Mouse (Mus musculus) liver, embryonic 14.5 days (tissue): ENCODE data around the gene Tbc1d10c. TPM values are rescaled to one million over a fixed set of nuclear protein-coding genes. Genes with fewer than 3 reads are reported as not detected.

Experiments
- ATAC-seq: fragments of 200-750 bp; cut with Nextera tagmentation; 2 replicates; pipeline ENCODE4 v1.8.0; 2017; ENCODE audit warnings: moderate number of reproducible peaks, mild to moderate bottlenecking, moderate library complexity; ENCODE audit not compliant: insufficient read depth
- DNase-seq, 3 experiments: peaks; one replicate each; pipeline ENCODE4 v3.0.0-alpha.2; 2012 to 2013; ENCODE audit warnings: low read depth in 3 of 3, low spot score in 3 of 3
- H3K27ac ChIP-seq: fragments of 300-500 bp; sonication (generic); 2 replicates; pipeline ENCODE4 v1.5.1; 2014; ENCODE audit warnings: moderate library complexity, mild to moderate bottlenecking, control low read depth, inconsistent platforms
- H3K27me3 ChIP-seq: fragments of 300-500 bp; sonication (generic); 2 replicates; pipeline ENCODE4 v1.6.1; 2014; ENCODE audit warnings: mild to moderate bottlenecking, low read length, moderate library complexity; ENCODE audit not compliant: control insufficient read depth, insufficient read depth
- H3K36me3 ChIP-seq: fragments of 300-500 bp; sonication (generic); replicated peaks from 2 replicates; pipeline ENCODE4 v1.6.1; 2014; ENCODE audit warnings: low read depth; ENCODE audit not compliant: control insufficient read depth, insufficient read depth
- H3K4me1 ChIP-seq, 2 experiments: fragments of 200-500 bp in 1 of 2; fragments of 300-500 bp in 1 of 2; sonication (generic) in 1 of 2; replicated peaks; 2 replicates each; pipeline ENCODE4 v1.6.1; 2012 to 2014; ENCODE audit warnings: antibody characterized with exemption in 1 of 2, inconsistent platforms in 1 of 2, low read length in 1 of 2; ENCODE audit not compliant: control insufficient read depth in 2 of 2, insufficient read depth in 2 of 2
- H3K4me2 ChIP-seq: fragments of 300-500 bp; sonication (generic); 2 replicates; pipeline ENCODE4 v1.6.1; 2014; ENCODE audit warnings: low read depth, mild to moderate bottlenecking, control low read depth, moderate library complexity
- H3K4me3 ChIP-seq, 2 experiments: fragments of 200-500 bp in 1 of 2; fragments of 300-500 bp in 1 of 2; sonication (generic) in 1 of 2; 2 replicates each; pipeline ENCODE4 v1.5.1; 2012 to 2014; ENCODE audit warnings: low read depth in 2 of 2, low read length in 2 of 2, mild to moderate bottlenecking in 2 of 2, control low read depth in 1 of 2, inconsistent platforms in 1 of 2, moderate library complexity in 1 of 2; ENCODE audit not compliant: insufficient read depth in 1 of 2
- H3K9ac ChIP-seq: fragments of 300-500 bp; sonication (generic); replicated peaks from 2 replicates; pipeline ENCODE4 v1.6.1; 2014; ENCODE audit warnings: mild to moderate bottlenecking, control low read depth, moderate library complexity
- H3K9me3 ChIP-seq: fragments of 300-500 bp; sonication (generic); 2 replicates; pipeline ENCODE4 v1.6.1; 2016; ENCODE audit warnings: low read length, mixed read lengths; ENCODE audit not compliant: control insufficient read depth
- CTCF ChIP-seq: IDR thresholded peaks from 2 replicates; pipeline ENCODE4 v1.5.1; 2016; ENCODE audit warnings: antibody characterized with exemption, low read depth, control low read depth
- EP300 ChIP-seq: IDR thresholded peaks from 2 replicates; pipeline ENCODE4 v1.6.1; 2016; ENCODE audit warnings: antibody characterized with exemption, low read depth
- WGBS: fragments of 180-500 bp; shearing (Covaris S2); extraction: QIAGEN DNeasy Blood & Tissue Kit; methylation state at CpG from one replicate; pipeline ENCODE4 v1.1.7; 2014; ENCODE audit not compliant: insufficient replicate concordance; 5-methylcytosine and 5-hydroxymethylcytosine counted together
- polyA plus RNA-seq, 2 experiments: library from polyadenylated mRNA; depleted of rRNA in 1 of 2; stranded (reverse) in 1 of 2; unstranded in 1 of 2; fragments of >200 nt; fragmentation: Nextera tagmentation in 1 of 2; extraction: Ambion mirVana in 1 of 2; gene quantifications; 2 replicates each; pipeline versions ENCODE4 v1.2.1 to v1.2.3; 2012 to 2014

Gene Tbc1d10c
- polyA plus RNA-seq (2012; rRNA removed) = 2.6 TPM in 2 replicates
- polyA plus RNA-seq (2014; fragmentation: Nextera tagmentation; extraction: Ambion mirVana) = 2.5 and 4.0 TPM in 2 replicates

- ATAC-seq (no peak), DNase-seq (no peak)
- Histone ChIP-seq H3K4me1 (peaks cover 14 to 24% of the 10 kb centered on the region in 2 experiments), H3K36me3 (peaks cover 27% of the 10 kb centered on the region), H3K4me2 (peak within 1 kb of the TSS; percentile 77), H3K9ac (peak within 1 kb of the TSS; percentile 91), H3K27me3 (no peaks in the 10 kb centered on the region), H3K4me3 (peak within 1 kb of the TSS; percentile 85 to 89), H3K27ac (peak within 1 kb of the TSS; percentile 64), H3K9me3 (no peaks in the 10 kb centered on the region)
- TF ChIP-seq EP300 (no peak), CTCF (no peak)
- WGBS = 16% methylated on average over 4 of the region's 4 CpGs
These were observed at the start of gene Tbc1d10c for GRCm38 (mm10) chr19:4190831-4191334. TSS of gene Tbc1d10c (minus strand) at chr19:4191284.

GRCm38 (mm10) chr19:4240247-4240668 lies 49.2 kb upstream of the Tbc1d10c start:
- ATAC-seq = no peak

GRCm38 (mm10) chr19:4234548-4234947 lies 43.5 kb upstream of the Tbc1d10c start:
- H3K9ac ChIP-seq = no peak overlapping the region
- no peak overlapping the region for H3K4me3 ChIP-seq
- no peaks in the 10 kb centered on the region for H3K27me3 ChIP-seq
- H3K36me3 ChIP-seq = no peaks in the 10 kb centered on the region
- H3K4me1 ChIP-seq = peaks cover 5 to 13% of the 10 kb centered on the region in 2 experiments; a peak in 3 of 4 replicates
- DNase-seq (no peak), ATAC-seq (no peak)
- TF ChIP-seq EP300 (no peak), CTCF (no peak)
- no peak overlapping the region for H3K4me2 ChIP-seq
- no peak overlapping the region for H3K27ac ChIP-seq
- 66% methylated on average over 4 of the region's 4 CpGs for WGBS
- no peaks in the 10 kb centered on the region for H3K9me3 ChIP-seq

More at GRCm38 (mm10) chr19:4240247-4240668, 49.2 kb upstream of the Tbc1d10c start:
- no peak overlapping the region for H3K4me3 ChIP-seq
- no peaks in the 10 kb centered on the region for H3K4me1 ChIP-seq
- H3K36me3 ChIP-seq = no peaks in the 10 kb centered on the region
- TF ChIP-seq CTCF (no peak), EP300 (no peak)
- H3K27ac ChIP-seq = no peak overlapping the region
- 53% methylated on average over 8 of the region's 8 CpGs for WGBS
- no peak for DNase-seq
- H3K4me2 ChIP-seq = no peak overlapping the region
- no peak overlapping the region for H3K9ac ChIP-seq
- H3K27me3 ChIP-seq = no peaks in the 10 kb centered on the region; the same call in 1 of the 2 replicates
- H3K9me3 ChIP-seq = no peaks in the 10 kb centered on the region

- TF ChIP-seq EP300 (no peak), CTCF (no peak)
- Histone ChIP-seq H3K9ac (peak overlapping the region; percentile 63; the same call in 1 of the 2 replicates), H3K4me3 (peak overlapping the region in 1 of 2 experiments; percentile 68; a peak in 1 of 4 replicates), H3K36me3 (no peaks in the 10 kb centered on the region), H3K4me2 (peak overlapping the region; percentile 82), H3K27ac (no peak overlapping the region), H3K4me1 (peaks cover 5 to 13% of the 10 kb centered on the region in 2 experiments; a peak in 3 of 4 replicates), H3K9me3 (no peaks in the 10 kb centered on the region), H3K27me3 (no peaks in the 10 kb centered on the region; the same call in 1 of the 2 replicates)
- WGBS = 66% methylated on average over 7 of the region's 7 CpGs
- DNase-seq (no peak), ATAC-seq (no peak)
These were observed 41.6 kb upstream of the Tbc1d10c start for GRCm38 (mm10) chr19:4232651-4233050.

- TF ChIP-seq CTCF = no peak
- TF ChIP-seq EP300 = no peak
- Histone ChIP-seq H3K27ac (peak overlapping the region; percentile 72), H3K4me2 (peak overlapping the region; percentile 82), H3K9ac (peak overlapping the region; percentile 63), H3K9me3 (no peaks in the 10 kb centered on the region), H3K4me1 (peaks cover 5 to 13% of the 10 kb centered on the region in 2 experiments; a peak in 3 of 4 replicates), H3K4me3 (peak overlapping the region; percentile 68 to 95), H3K36me3 (no peaks in the 10 kb centered on the region), H3K27me3 (no peaks in the 10 kb centered on the region; the same call in 1 of the 2 replicates)
- no peak for ATAC-seq
- DNase-seq = peak in 1 of 3 experiments; percentile 17
- WGBS = 10% methylated on average over 2 of the region's 2 CpGs
These were observed 41.1 kb upstream of the Tbc1d10c start for GRCm38 (mm10) chr19:4232186-4232572.
